Mouse (Mus musculus): ENCODE measurements around the gene Stx18. TPM values are rescaled to one million over a fixed set of nuclear protein-coding genes. Genes with fewer than 3 reads are reported as not detected.

Stx18 gene
- total RNA-seq, 2 experiments from 2014 or later = 28.9 to 29.1 TPM

- intact Hi-C loops (cut with DNase I) = no loop called here
- DNase-seq = no peak
These were observed 37.8 kb downstream of the Stx18 start for GRCm38 (mm10) chr5:38076326-38076725.

DNA sequence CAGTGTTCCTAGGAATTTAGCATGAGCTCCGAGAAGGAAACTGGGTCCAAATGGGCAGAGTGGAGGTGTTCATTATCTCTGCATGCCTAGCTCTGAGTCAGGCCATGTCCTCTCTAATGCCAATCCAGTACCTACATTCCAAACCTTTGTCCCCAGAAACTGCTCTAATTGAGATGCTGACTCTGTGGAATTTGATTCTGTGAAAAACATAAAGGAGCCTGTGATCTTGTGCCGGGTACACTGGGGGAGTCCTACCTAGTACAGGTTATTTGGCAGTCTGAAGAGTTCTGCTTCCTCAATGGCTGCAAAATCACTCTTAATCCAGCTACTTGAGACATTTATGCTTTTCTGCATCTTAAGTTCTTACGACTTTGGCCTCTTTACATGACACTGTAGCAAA lies 40.0 kb downstream of the Stx18 start:
- intact Hi-C loops (cut with DNase I) = no loop called here
- no peak for DNase-seq

GRCm38 (mm10) chr5:38080472-38080871 lies 41.9 kb downstream of the Stx18 start:
- DNase-seq = no peak
- intact Hi-C loops (cut with DNase I) = loop anchor here (5.0 to 10.0 kb wide), 2 partner anchors 253 to 786 kb away; no protein-coding TSS in a partner anchor

- intact Hi-C loops (cut with DNase I) = loop anchor here (5.0 to 10.0 kb wide), 2 partner anchors 255 to 788 kb away; no protein-coding TSS in a partner anchor
- no peak for DNase-seq
These were observed 44.0 kb downstream of the Stx18 start for GRCm38 (mm10) chr5:38082589-38082988.

- intact Hi-C loops (cut with DNase I) = loop anchor here (5.0 to 10.0 kb wide), 2 partner anchors 256 to 789 kb away; no protein-coding TSS in a partner anchor
- no peak for DNase-seq
These were observed 44.8 kb downstream of the Stx18 start for GRCm38 (mm10) chr5:38083362-38083761.

- DNase-seq = no peak
- intact Hi-C loops (cut with DNase I) = loop anchor here (5.0 to 10.0 kb wide), 2 partner anchors 257 to 790 kb away; no protein-coding TSS in a partner anchor
These were observed 46.1 kb downstream of the Stx18 start for GRCm38 (mm10) chr5:38084616-38085015.

- intact Hi-C loops (cut with DNase I) = loop anchor here (10.0 kb wide), 1 partner anchor 791 kb away; no protein-coding TSS in a partner anchor
- DNase-seq = peak; percentile 38
These were observed 47.2 kb downstream of the Stx18 start for GRCm38 (mm10) chr5:38085561-38086392.

GRCm38 (mm10) chr5:38090111-38090510 lies 51.6 kb downstream of the Stx18 start:
- DNase-seq = no peak
- intact Hi-C loops (cut with DNase I) = no loop called here

DNA sequence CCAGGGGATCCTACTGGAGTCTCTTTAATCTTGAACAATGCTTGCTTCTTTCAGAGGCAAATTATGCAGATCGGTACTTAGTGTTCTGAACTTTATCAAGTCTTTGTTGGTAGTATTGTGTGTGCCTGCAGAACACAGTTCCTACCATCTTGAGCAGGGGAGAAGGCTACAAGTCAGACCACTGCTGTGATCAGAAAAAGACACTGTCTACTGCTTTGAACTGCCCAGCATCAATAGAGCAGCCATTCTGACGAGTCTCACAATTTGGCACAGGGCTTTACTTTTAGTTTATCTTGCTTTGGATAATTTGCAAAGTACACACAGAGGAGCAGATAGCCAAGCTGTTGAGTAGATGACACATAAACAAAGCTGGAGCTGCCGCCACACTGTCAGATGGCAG lies 52.0 kb downstream of the Stx18 start:
- intact Hi-C loops (cut with DNase I) = no loop called here
- DNase-seq = no peak

DNA sequence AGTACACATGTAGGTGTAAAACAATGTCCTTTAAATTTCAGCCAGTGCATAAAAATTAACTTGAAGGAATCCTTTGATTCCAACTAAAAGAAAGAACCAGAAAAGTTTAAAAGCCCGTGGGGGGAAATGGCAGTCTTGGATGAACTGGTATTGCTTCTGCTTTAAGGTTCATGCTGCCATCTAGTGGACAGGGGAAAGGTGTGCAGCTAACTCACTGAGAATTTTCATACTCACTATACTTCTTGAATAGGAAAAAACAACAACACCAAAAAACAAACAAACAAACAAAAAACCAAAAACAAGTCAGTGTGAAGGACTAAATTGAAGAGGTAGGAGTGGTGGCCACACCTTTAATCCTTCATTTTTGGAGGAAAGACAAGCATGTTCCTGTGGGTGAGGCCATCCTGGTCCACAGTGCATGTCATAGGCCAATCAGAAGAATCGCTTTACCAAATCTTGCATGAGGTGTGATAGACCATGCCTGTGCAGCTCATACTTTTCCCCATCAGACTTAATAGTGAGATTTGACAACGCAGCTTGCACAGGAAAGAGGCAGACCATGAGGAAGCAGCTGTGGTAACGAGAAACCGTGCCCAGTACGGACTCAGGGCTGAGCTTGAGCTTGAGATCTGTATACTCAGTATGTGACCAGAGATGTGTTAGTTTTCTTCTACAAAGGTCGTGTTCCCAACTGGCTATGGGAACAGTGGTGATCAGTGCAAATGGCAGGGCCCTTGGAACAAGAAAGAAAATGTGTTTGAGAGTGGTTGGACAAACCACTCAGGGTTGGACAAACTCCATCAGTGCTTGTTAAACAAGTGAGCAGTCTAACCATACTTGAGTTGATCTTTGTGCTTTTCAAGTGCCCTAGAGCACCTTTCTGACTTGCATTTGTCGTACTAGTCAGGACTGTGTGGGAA lies 52.8 kb downstream of the Stx18 start:
- DNase-seq = no peak
- intact Hi-C loops (cut with DNase I) = no loop called here

DNA sequence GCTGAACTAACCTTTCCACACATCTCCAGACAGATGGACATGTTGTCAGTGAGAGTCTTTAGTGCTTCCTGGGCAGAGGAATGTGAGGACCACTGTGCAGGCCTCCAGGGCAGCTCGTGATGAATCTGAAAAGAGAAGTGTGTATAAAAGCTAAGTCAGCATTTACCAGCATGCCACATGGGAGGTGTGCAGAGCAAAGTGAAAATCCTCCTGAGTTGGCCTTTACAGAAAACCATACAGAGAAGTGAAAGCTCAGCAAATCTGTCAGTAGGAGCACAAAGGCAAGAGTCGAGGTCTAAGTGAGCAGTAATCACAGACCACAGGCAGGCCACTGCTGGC lies 53.4 kb downstream of the Stx18 start:
- DNase-seq = no peak
- intact Hi-C loops (cut with DNase I) = no loop called here

- DNase-seq = no peak
- intact Hi-C loops (cut with DNase I) = no loop called here
These were observed 55.8 kb downstream of the Stx18 start for GRCm38 (mm10) chr5:38094331-38094730.

DNA sequence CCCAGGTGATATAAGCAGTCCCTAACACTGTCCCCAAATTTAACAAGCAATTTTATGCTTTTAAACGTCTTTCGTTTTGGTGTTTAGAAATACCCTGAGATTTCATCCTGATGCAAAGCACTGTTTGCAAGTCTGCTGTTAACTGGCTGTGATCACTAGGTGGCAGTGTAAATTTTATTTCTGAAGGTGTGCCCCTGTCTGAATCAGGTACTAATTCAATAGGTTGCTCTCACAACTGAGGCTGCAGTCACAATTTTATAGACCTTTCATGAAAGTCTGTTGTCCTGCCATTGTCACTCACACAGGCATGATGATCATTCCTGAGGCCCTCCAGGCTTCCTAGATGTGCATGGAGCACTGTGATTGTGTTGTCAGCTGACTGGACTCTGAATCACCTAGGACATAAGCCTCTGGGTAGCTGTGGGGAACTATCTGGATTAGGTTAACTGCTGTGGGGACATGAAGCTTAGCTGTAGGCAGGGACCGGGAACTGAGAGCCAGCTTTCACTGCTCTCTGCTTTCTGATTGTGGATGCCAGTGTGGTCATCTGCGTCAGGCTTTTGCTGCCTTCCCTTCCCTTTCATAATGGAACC lies 59.1 kb downstream of the Stx18 start:
- intact Hi-C loops (cut with DNase I) = loop anchor here (5.0 kb wide), 1 partner anchor 100 kb away; no protein-coding TSS in a partner anchor
- no peak for DNase-seq

DNA sequence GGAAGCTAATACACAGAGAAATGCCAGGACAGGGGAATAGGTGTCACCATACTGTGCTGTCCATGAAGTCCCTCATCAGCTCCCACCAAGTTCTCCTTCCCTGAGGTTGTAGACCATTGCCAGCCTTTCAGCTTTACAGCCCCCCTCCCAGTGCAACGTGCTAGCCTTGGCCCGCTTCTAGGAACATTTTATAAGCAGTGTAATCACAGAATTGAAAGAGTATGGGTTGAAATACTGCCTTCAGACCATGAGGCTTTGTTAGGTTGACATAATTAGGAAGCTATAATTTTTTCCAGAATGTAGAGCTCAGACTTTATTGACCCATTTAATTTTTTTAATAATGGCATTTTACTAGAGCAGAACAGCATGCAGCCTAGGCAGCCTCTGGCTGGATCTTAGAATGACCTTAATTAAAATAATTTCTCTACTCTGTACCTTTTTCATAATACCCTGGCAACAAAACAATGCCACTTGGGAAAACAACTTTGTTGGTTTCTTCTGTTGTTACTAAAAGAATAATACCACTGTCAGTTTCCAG lies 60.7 kb downstream of the Stx18 start:
- DNase-seq = no peak
- intact Hi-C loops (cut with DNase I) = loop anchor here (5.0 kb wide), 1 partner anchor 98 kb away; no protein-coding TSS in a partner anchor

DNA sequence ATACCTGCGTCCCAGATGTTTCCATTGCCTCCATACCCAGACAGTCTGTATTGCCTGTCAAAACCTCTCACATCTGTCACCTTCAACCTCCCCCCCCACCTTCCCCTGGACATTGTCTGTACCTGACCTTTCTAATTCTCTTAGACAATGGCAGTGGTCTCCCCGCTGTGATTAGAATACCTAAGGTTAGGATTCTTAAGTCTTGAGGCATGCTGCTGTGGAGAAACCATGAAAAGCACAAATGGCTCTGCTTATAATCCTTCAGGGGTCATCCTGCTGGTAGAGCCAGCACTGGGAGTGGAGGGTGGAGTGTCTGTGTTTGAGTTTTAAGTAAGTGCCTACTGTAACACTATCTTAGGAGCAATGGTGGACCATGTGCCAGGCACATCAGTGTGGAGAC lies 64.4 kb downstream of the Stx18 start:
- no peak for DNase-seq
- intact Hi-C loops (cut with DNase I) = no loop called here

GRCm38 (mm10) chr5:38106080-38106697 lies 67.6 kb downstream of the Stx18 start:
- no peak for DNase-seq
- intact Hi-C loops (cut with DNase I) = no loop called here

DNA sequence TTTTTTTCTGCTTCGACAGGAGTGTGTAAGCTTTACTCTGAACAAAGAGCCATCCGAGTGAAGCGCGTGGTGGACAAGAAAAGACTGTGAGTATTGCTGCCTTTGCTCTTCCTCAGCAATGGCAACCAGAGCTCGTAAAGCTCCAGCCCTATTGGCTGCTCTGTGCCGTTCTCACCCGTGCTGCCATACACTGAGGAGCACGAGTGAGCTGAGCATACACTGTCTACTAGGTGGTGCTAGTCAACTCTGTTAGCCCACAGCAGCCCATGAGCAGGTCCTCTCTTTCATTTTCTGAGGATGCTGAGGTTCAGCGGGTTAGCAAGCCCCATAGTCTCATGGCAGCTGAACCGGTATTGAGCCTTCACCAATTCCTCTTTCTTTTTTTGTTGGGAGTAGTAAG lies 68.3 kb downstream of the Stx18 start:
- no peak for DNase-seq
- intact Hi-C loops (cut with DNase I) = no loop called here

GRCm38 (mm10) chr5:38114526-38114925 lies 76.0 kb downstream of the Stx18 start:
- DNase-seq = no peak
- intact Hi-C loops (cut with DNase I) = no loop called here

DNA sequence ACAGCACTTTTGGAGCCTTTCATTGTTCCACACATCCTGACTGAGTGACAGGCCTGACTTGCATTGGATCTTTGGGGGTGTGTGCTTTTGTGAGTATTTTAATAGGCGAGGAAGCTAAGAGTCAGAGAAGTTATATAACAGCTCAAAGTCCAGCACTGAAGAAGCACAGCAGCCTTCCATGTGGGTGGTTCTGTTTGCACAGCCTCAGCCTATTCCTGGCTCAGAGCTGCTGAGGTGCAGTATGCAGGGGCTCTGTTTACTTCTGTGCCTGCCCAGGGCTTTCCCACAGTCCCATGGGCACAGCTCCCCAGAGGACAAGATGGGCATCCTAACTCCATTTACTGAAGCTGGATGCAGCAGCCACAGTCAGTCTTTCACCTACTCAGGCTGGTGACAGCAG lies 78.5 kb downstream of the Stx18 start:
- intact Hi-C loops (cut with DNase I) = no loop called here
- no peak for DNase-seq

DNA sequence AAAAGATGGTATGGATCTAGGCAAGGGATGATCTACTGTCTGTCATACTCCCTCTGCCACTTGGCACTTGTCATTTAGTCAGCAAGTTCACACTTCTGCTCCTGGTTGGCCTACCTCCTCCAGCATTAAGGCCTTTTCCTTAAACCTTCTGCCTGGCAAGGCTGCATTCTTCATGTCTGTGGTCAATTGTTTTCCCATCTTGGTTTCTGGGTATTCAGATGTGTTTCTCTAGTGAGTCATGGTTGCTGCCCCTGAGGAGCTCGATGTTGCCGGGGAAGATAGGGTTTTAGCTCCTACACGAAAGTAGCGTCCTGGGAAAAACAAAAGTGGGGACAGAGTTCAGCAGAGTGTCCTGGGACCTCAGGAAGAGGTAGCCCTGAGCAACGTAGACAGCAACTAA lies 80.7 kb downstream of the Stx18 start:
- intact Hi-C loops (cut with DNase I) = no loop called here
- no peak for DNase-seq
